Mouse (Mus musculus) heart, embryonic 14.5 days (tissue): ENCODE measurements around the gene Mfsd5. TPM values are rescaled to one million over a fixed set of nuclear protein-coding genes. Genes with fewer than 3 reads are reported as not detected.

Source experiments
- ATAC-seq: fragments of 200-750 bp; cut with Nextera tagmentation; 2 replicates; pipeline ENCODE4 v1.8.0; 2017; ENCODE audit warnings: low read depth, moderate TSS enrichment; ENCODE audit not compliant: insufficient number of reproducible peaks, insufficient read depth, low FRiP score
- H3K27ac ChIP-seq, 2 experiments: fragments of 200-500 bp in 1 of 2; fragments of 300-500 bp in 1 of 2; sonication (generic) in 1 of 2; replicated peaks in 1 of 2; 2 replicates each; pipeline ENCODE4 v1.5.1; 2012 to 2014; ENCODE audit warnings: low read depth in 2 of 2, low read length in 2 of 2, control low read depth in 1 of 2, mild to moderate bottlenecking in 1 of 2, mixed read lengths in 1 of 2; ENCODE audit not compliant: control insufficient read depth in 1 of 2, insufficient read depth in 1 of 2
- H3K27me3 ChIP-seq: fragments of 300-500 bp; sonication (generic); 2 replicates; pipeline ENCODE4 v1.6.1; 2014; ENCODE audit warnings: mild to moderate bottlenecking, low read length, control low read depth; ENCODE audit not compliant: control insufficient read depth, insufficient read depth
- H3K36me3 ChIP-seq: fragments of 300-500 bp; sonication (generic); 2 replicates; pipeline ENCODE4 v1.6.1; 2014; ENCODE audit warnings: mild to moderate bottlenecking, control low read depth, low read length, mixed read lengths; ENCODE audit not compliant: control insufficient read depth, insufficient read depth
- H3K4me1 ChIP-seq, 2 experiments: fragments of 200-500 bp in 1 of 2; fragments of 300-500 bp in 1 of 2; sonication (generic) in 1 of 2; 2 replicates each; pipeline ENCODE4 v1.6.1; 2012 to 2014; ENCODE audit warnings: low read length in 2 of 2, control low read depth in 1 of 2, mixed read lengths in 1 of 2; ENCODE audit not compliant: control insufficient read depth in 2 of 2, insufficient read depth in 2 of 2
- H3K4me2 ChIP-seq: fragments of 300-500 bp; sonication (generic); 2 replicates; pipeline ENCODE4 v1.6.1; 2014; ENCODE audit warnings: mild to moderate bottlenecking, low read length
- H3K4me3 ChIP-seq, 2 experiments: fragments of 200-500 bp in 1 of 2; fragments of 300-500 bp in 1 of 2; sonication (generic) in 1 of 2; 2 replicates each; pipeline ENCODE4 v1.5.1; 2012 to 2014; ENCODE audit warnings: low read length in 2 of 2, mild to moderate bottlenecking in 2 of 2, control low read depth in 1 of 2, low read depth in 1 of 2, moderate library complexity in 1 of 2; ENCODE audit not compliant: control insufficient read depth in 1 of 2, insufficient read depth in 1 of 2
- H3K9ac ChIP-seq: fragments of 300-500 bp; sonication (generic); 2 replicates; pipeline ENCODE4 v1.6.1; 2014; ENCODE audit warnings: mild to moderate bottlenecking, low read length
- H3K9me3 ChIP-seq: fragments of 300-500 bp; sonication (generic); 2 replicates; pipeline ENCODE4 v1.6.1; 2016; ENCODE audit warnings: low read length, control low read depth; ENCODE audit not compliant: control insufficient read depth
- WGBS: fragments of 180-500 bp; shearing (Covaris S2); extraction: QIAGEN DNeasy Blood & Tissue Kit; methylation state at CpG from one replicate; pipeline ENCODE4 v1.1.7; 2014; 5-methylcytosine and 5-hydroxymethylcytosine counted together
- polyA plus RNA-seq: library from polyadenylated mRNA; unstranded; fragments of >200 nt; fragmentation: Nextera tagmentation; extraction: Ambion mirVana; gene quantifications from 2 replicates; pipeline ENCODE4 v1.2.1, GENCODE M21; 2014

Mfsd5 gene
- polyA plus RNA-seq, 1 experiment from 2014 or later: 39.2 TPM

- Histone ChIP-seq H3K27me3 (peaks cover 50% of the 10 kb centered on the region), H3K36me3 (no peaks in the 10 kb centered on the region), H3K27ac (0 out of 4 replicates have a peak overlapping the region, but pooled peaks of 1 of the 2 experiments have one; percentile 14), H3K9me3 (no peaks in the 10 kb centered on the region), H3K9ac (peak overlapping the region; percentile 76), H3K4me1 (peaks cover 18 to 27% of the 10 kb centered on the region in 2 experiments), H3K4me2 (peak overlapping the region; percentile 98), H3K4me3 (peak overlapping the region; percentile 61 to 62)
- ATAC-seq: no peak
- WGBS: 9% methylated on average over 18 of the region's 19 CpGs
Observed at GRCm38 (mm10) chr15:102244306-102245191, 34.7 kb upstream of the Mfsd5 start.

- Histone ChIP-seq H3K27me3 (peaks cover 50% of the 10 kb centered on the region), H3K4me3 (peak overlapping the region; percentile 61 to 62), H3K27ac (peak overlapping the region; percentile 53 to 88), H3K9ac (peak overlapping the region; percentile 76), H3K36me3 (no peaks in the 10 kb centered on the region), H3K4me1 (peaks cover 21 to 31% of the 10 kb centered on the region in 2 experiments), H3K9me3 (no peaks in the 10 kb centered on the region), H3K4me2 (peak overlapping the region; percentile 98)
- 6% methylated on average over 14 of the region's 14 CpGs for WGBS
- no peak for ATAC-seq
Observed at GRCm38 (mm10) chr15:102245461-102245881, 33.8 kb upstream of the Mfsd5 start.

GRCm38 (mm10) chr15:102245891-102246741, 33.1 kb upstream of the Mfsd5 start:
- peaks cover 50% of the 10 kb centered on the region for H3K27me3 ChIP-seq
- H3K4me3 ChIP-seq: peak overlapping the region; percentile 61 to 62
- no peaks in the 10 kb centered on the region for H3K9me3 ChIP-seq
- peak overlapping the region; percentile 76 for H3K9ac ChIP-seq
- WGBS: under 1% methylated on average over 40 of the region's 44 CpGs
- peak overlapping the region; percentile 98 for H3K4me2 ChIP-seq
- no peaks in the 10 kb centered on the region for H3K36me3 ChIP-seq
- H3K27ac ChIP-seq: peak overlapping the region; percentile 66 to 88
- ATAC-seq: peak; percentile 63
- peaks cover 22 to 31% of the 10 kb centered on the region in 2 experiments for H3K4me1 ChIP-seq

GRCm38 (mm10) chr15:102246866-102247251, 32.4 kb upstream of the Mfsd5 start:
- Histone ChIP-seq H3K9ac (peak overlapping the region; percentile 76), H3K27me3 (peaks cover 46% of the 10 kb centered on the region), H3K27ac (peak overlapping the region; percentile 66 to 88), H3K9me3 (no peaks in the 10 kb centered on the region), H3K36me3 (no peaks in the 10 kb centered on the region), H3K4me2 (peak overlapping the region; percentile 98), H3K4me3 (peak overlapping the region; percentile 61 to 62), H3K4me1 (peaks cover 22 to 31% of the 10 kb centered on the region in 2 experiments)
- peak; percentile 60 for ATAC-seq
- under 1% methylated on average over 33 of the region's 35 CpGs for WGBS

GRCm38 (mm10) chr15:102247252-102248130, 31.8 kb upstream of the Mfsd5 start:
- peak overlapping the region; percentile 61 to 62 for H3K4me3 ChIP-seq
- peaks cover 44% of the 10 kb centered on the region for H3K27me3 ChIP-seq
- H3K4me1 ChIP-seq: peaks cover 22 to 31% of the 10 kb centered on the region in 2 experiments
- 1% methylated on average over 56 of the region's 65 CpGs for WGBS
- H3K36me3 ChIP-seq: no peaks in the 10 kb centered on the region
- peak overlapping the region; percentile 76 for H3K9ac ChIP-seq
- ATAC-seq: peak; percentile 63
- no peaks in the 10 kb centered on the region for H3K9me3 ChIP-seq
- peak overlapping the region; percentile 98 for H3K4me2 ChIP-seq
- H3K27ac ChIP-seq: peak overlapping the region; percentile 88 to 94

GRCm38 (mm10) chr15:102248131-102248811, 31.0 kb upstream of the Mfsd5 start:
- WGBS: 11% methylated on average over 8 of the region's 8 CpGs
- H3K4me1 ChIP-seq: peaks cover 19 to 31% of the 10 kb centered on the region in 2 experiments

More at GRCm38 (mm10) chr15:102248131-102248811, 31.0 kb upstream of the Mfsd5 start:
- Histone ChIP-seq H3K27ac (peak overlapping the region; percentile 77 to 88), H3K36me3 (no peaks in the 10 kb centered on the region), H3K9me3 (no peaks in the 10 kb centered on the region), H3K9ac (peak overlapping the region; percentile 76), H3K4me2 (peak overlapping the region; percentile 98), H3K27me3 (peaks cover 41% of the 10 kb centered on the region), H3K4me3 (peak overlapping the region; percentile 61 to 62)
- ATAC-seq: no peak
